Mouse (Mus musculus) left cerebral cortex, adult 2 months (tissue): ENCODE measurements around the gene Prkg2. TPM values are rescaled to one million over a fixed set of nuclear protein-coding genes. Genes with fewer than 3 reads are reported as not detected.
A peak's percentile ranks its signal among the peaks of the same experiment; 100 is the strongest.

Source experiments
- DNase-seq, 2 experiments: peaks; one replicate each; pipeline ENCODE4 v3.0.0; 2021 to 2022; ENCODE audit warnings: low spot score in 2 of 2, mixed read lengths in 1 of 2; ENCODE audit errors: extremely low spot score in 1 of 2
- H3K27ac ChIP-seq: fragments of 200-600 bp; 2 replicates; pipeline ENCODE4 v1.8.1; 2022
- H3K4me3 ChIP-seq: fragments of 200-600 bp; 2 replicates; pipeline ENCODE4 v1.8.1; 2022
- CTCF ChIP-seq: fragments of 200-600 bp; IDR thresholded peaks from 2 replicates; pipeline ENCODE4 v1.8.1; 2022; ENCODE audit warnings: antibody characterized with exemption, mild to moderate bottlenecking, moderate library complexity
- intact Hi-C: fragments of 180-260 bp; cut with DNase I; formaldehyde crosslinking; loops from one replicate; pipeline ENCODE4 v1.15.1; 2025
- long read RNA-seq, 2 experiments: library from polyadenylated mRNA; stranded (forward); transcript quantifications; one replicate each; pipeline ENCODE4 v2.0.0; 2021; ENCODE audit warnings: borderline mapping rate in 2 of 2
- total RNA-seq, 2 experiments: library from RNA; stranded (reverse); gene quantifications; 2 replicates each; pipeline ENCODE4 v1.2.3; 2021

Gene Prkg2
- total RNA-seq = 10 to 100 TPM; 14.7 to 15.5 TPM
- long read RNA-seq, experiment 1, full-length matches to known transcripts = 20 of 24 reads
- long read RNA-seq, experiment 1, partial matches to known transcripts = 2 of 24 reads
- long read RNA-seq, experiment 1, other reads (novel, unspliced or antisense) = 2 of 24 reads
- long read RNA-seq, experiment 2, full-length matches to known transcripts = 14 of 17 reads
- long read RNA-seq, experiment 2, partial matches to known transcripts = 2 of 17 reads
- long read RNA-seq, experiment 2, other reads (novel, unspliced or antisense) = 1 of 17 reads

- H3K27ac ChIP-seq = peak within 1 kb of the TSS; percentile 86
- intact Hi-C loops = loop anchor here (2.0 to 10.0 kb wide), 2 partner anchors 94 to 132 kb away; no protein-coding TSS in a partner anchor
- peak within 1 kb of the TSS; percentile 67 for H3K4me3 ChIP-seq
- no peak; the same call in 1 of the 2 replicates for TF ChIP-seq CTCF
- DNase-seq = peak; percentile 72 to 73
Measured at GRCm38 (mm10) chr5:99036596-99037441, at the start of gene Prkg2. TSS of gene Prkg2 (minus strand) at chr5:99037351.

- intact Hi-C loops = no loop called here
- Histone ChIP-seq H3K27ac (no peak overlapping the region), H3K4me3 (no peak overlapping the region)
- no peak for TF ChIP-seq CTCF
- DNase-seq = no peak
Measured at GRCm38 (mm10) chr5:99083955-99084354, 46.8 kb upstream of the Prkg2 start.

- Histone ChIP-seq H3K27ac (no peak overlapping the region), H3K4me3 (no peak overlapping the region)
- no peak for DNase-seq
- intact Hi-C loops = no loop called here
- no peak for TF ChIP-seq CTCF
Measured at GRCm38 (mm10) chr5:99078375-99078774, 41.2 kb upstream of the Prkg2 start.

GRCm38 (mm10) chr5:99068391-99068790, 31.2 kb upstream of the Prkg2 start:
- intact Hi-C loops = no loop called here
- DNase-seq = no peak
- H3K4me3 ChIP-seq = no peak overlapping the region
- no peak overlapping the region for H3K27ac ChIP-seq
- no peak for TF ChIP-seq CTCF

- TF ChIP-seq CTCF = no peak
- DNase-seq = no peak
- no peak overlapping the region for H3K4me3 ChIP-seq
- intact Hi-C loops = no loop called here
- H3K27ac ChIP-seq = no peak overlapping the region
Measured at GRCm38 (mm10) chr5:99062582-99062981, 25.4 kb upstream of the Prkg2 start.

- no peak overlapping the region for H3K27ac ChIP-seq
- TF ChIP-seq CTCF = no peak
- intact Hi-C loops = loop anchor here (10.0 kb wide), 1 partner anchor 134 kb away; no protein-coding TSS in a partner anchor
- DNase-seq = no peak
- no peak overlapping the region for H3K4me3 ChIP-seq
Measured at GRCm38 (mm10) chr5:99039021-99039420, 1.9 kb upstream of the Prkg2 start.

GRCm38 (mm10) chr5:99037442-99037811, 276 bp upstream of the Prkg2 start:
- DNase-seq = no peak
- TF ChIP-seq CTCF = no peak
- H3K4me3 ChIP-seq = peak overlapping the region; percentile 67
- peak overlapping the region; percentile 81 for H3K27ac ChIP-seq
- intact Hi-C loops = loop anchor here (2.0 to 10.0 kb wide), 2 partner anchors 95 to 133 kb away; no protein-coding TSS in a partner anchor

- DNase-seq = no peak
- intact Hi-C loops = loop anchor here (2.0 to 10.0 kb wide), 2 partner anchors 93 to 131 kb away; no protein-coding TSS in a partner anchor
- Histone ChIP-seq H3K27ac (peak overlapping the region; percentile 86; the same call in 1 of the 2 replicates), H3K4me3 (peak overlapping the region; percentile 67)
- no peak for TF ChIP-seq CTCF
Measured at GRCm38 (mm10) chr5:99035961-99036360, 1.2 kb downstream of the Prkg2 start.

GRCm38 (mm10) chr5:99031551-99032149, 5.5 kb downstream of the Prkg2 start:
- no peak for TF ChIP-seq CTCF
- DNase-seq = no peak
- Histone ChIP-seq H3K4me3 (no peak overlapping the region), H3K27ac (no peak overlapping the region)
- intact Hi-C loops = loop anchor here (5.0 to 10.0 kb wide), 2 partner anchors 44 to 127 kb away; no protein-coding TSS in a partner anchor

- Histone ChIP-seq H3K4me3 (no peak overlapping the region), H3K27ac (no peak overlapping the region)
- TF ChIP-seq CTCF = peak; percentile 28
- intact Hi-C loops = no loop called here
- DNase-seq = no peak
Measured at GRCm38 (mm10) chr5:99026343-99026742, 10.8 kb downstream of the Prkg2 start.

- intact Hi-C loops = no loop called here
- TF ChIP-seq CTCF = peak; percentile 12
Measured at GRCm38 (mm10) chr5:99019709-99020108, 17.4 kb downstream of the Prkg2 start.

GRCm38 (mm10) chr5:99015140-99015539, 22.0 kb downstream of the Prkg2 start:
- no peak for TF ChIP-seq CTCF
- DNase-seq = no peak
- Histone ChIP-seq H3K27ac (no peak overlapping the region), H3K4me3 (no peak overlapping the region)
- intact Hi-C loops = no loop called here

More at GRCm38 (mm10) chr5:99019709-99020108, 17.4 kb downstream of the Prkg2 start:
- Histone ChIP-seq H3K4me3 (no peak overlapping the region), H3K27ac (no peak overlapping the region)
- DNase-seq = peak; percentile 32 to 49
